Mouse (Mus musculus) E14TG2a.4 (cell line): ENCODE measurements around the gene Nr0b2.
A peak's percentile ranks its signal among the peaks of the same experiment; 100 is the strongest.

Experiments used
- CTCF ChIP-seq: conservative IDR thresholded peaks from 2 replicates; pipeline ENCODE4 v1.5.1; 2014; ENCODE audit warnings: low read length
- NANOG ChIP-seq: IDR thresholded peaks from 2 replicates; pipeline ENCODE4 v1.6.1; 2014; ENCODE audit warnings: borderline replicate concordance, low read length, mixed read lengths
- POU5F1 ChIP-seq: IDR thresholded peaks from 2 replicates; pipeline ENCODE4 v1.6.1; 2014; ENCODE audit warnings: low read length, borderline replicate concordance

DNA sequence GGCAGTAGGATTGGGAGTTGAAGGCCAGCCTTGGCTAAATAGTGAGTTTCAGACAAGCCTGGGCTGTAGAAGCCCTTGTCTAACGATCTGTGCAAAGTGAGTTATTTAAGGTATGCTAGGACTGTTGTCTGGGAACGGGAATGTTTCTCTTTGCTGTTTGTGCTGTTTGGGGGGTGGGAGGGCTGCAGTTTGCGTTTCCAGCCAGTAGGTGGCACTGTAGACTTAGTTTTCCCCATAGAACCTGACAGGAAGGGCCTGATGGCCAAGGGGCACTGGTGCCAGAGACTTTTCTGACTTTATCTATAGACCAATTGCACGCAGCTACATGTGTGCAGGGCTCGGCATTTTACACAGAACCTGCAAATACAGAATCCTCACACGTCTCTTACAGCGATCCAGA lies 39.4 kb downstream of the Nr0b2 start:
- TF ChIP-seq CTCF (peak; percentile 67), POU5F1 (no peak), NANOG (no peak)
